In the genomic region with DNA sequence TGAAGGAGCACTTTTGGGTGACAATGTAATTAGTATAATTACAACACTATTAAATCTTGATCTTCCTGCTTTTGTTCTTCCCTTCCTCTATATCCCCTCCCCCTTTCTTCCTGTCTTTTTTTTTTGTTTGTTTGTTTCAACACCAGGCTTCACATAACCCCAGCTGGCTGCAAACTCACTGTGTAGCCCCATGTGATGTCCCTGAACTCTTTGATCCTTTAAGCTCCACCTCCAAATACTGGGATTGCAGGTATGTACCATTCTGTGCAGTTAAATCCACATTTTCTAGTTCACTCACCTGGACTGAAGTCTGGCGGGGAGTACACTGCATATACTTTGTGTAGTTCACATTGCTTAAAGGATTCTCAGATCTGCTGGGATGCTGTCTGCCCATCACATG, we compare ENCODE assay signal across 17 mouse cellular contexts. TPM values are rescaled to one million over a fixed set of nuclear protein-coding genes. Genes with fewer than 3 reads are reported as not detected.
"Had no signal": no experiment of that assay in that cellular context is flagged by ENCODE, and none has a peak within 500 bp of the region (broad histone marks: within the 10 kb centered on the region; RNA-seq: fewer than 3 reads in every experiment).

No protein-coding gene starts in this region.

- H3K9me3 ChIP-seq: neural tube, embryonic 13.5 days; neural tube, embryonic 15.5 days; stomach, embryonic 15.5 days had no signal

- H3K4me1 ChIP-seq: stomach, embryonic 15.5 days had no signal

- H3K27ac ChIP-seq: neural tube, embryonic 13.5 days; neural tube, embryonic 15.5 days; stomach, embryonic 15.5 days; stomach, postnatal 0 days had no signal

- H3K36me3 ChIP-seq: neural tube, embryonic 13.5 days; neural tube, embryonic 15.5 days; stomach, embryonic 15.5 days had no signal

- H3K4me2 ChIP-seq: neural tube, embryonic 13.5 days; neural tube, embryonic 15.5 days; stomach, embryonic 15.5 days had no signal

- H3K9ac ChIP-seq: neural tube, embryonic 13.5 days; neural tube, embryonic 15.5 days; stomach, embryonic 15.5 days had no signal

- H3K4me3 ChIP-seq: neural tube, embryonic 13.5 days; neural tube, embryonic 15.5 days; stomach, embryonic 15.5 days had no signal

- DNase-seq: retina, postnatal 1 day; right cerebral cortex, adult 18-20 months; right cerebral cortex, postnatal 14 days; right cerebral cortex, postnatal 25 days; right cerebral cortex, postnatal 4 days; spleen, adult 18-20 months; thymus, adult 18-20 months; thymus, adult 2 months; thymus, postnatal 14 days; thymus, postnatal 25 days; thymus, postnatal 36 days; thymus, postnatal 4 days had no signal

- H3K27me3 ChIP-seq: neural tube, embryonic 13.5 days; neural tube, embryonic 15.5 days; stomach, embryonic 15.5 days had no signal

RNA-seq across cellular contexts. Expression of a gene that starts 23.7 kb away (rescaled TPM):
- total RNA-seq: neutrophil, adult 5-6 weeks had no signal
